Mouse (Mus musculus) CD8-positive naive resting alpha-beta T cell, adult 57 days (primary cell): ENCODE data around the gene Kcnj13. TPM values are rescaled to one million over a fixed set of nuclear protein-coding genes. Genes with fewer than 3 reads are reported as not detected.

Source experiments
- total RNA-seq: library from RNA; stranded (reverse); gene quantifications from one replicate; pipeline ENCODE4 v1.2.4, GENCODE M21; 2023

Kcnj13 gene
- not detected for total RNA-seq

GRCm38 (mm10) chr1:87394594-87394993 is at the start of gene Kcnj13:
Gene Kcnj13, minus strand, starts transcription at chr1:87394729.

Other genes with a start within 250 kb of the Kcnj13 start
- gene Ecel1, start 238.2 kb downstream of the Kcnj13 start, total RNA-seq, result not detected
- not detected for gene Prss56, start 211.4 kb downstream of the Kcnj13 start, total RNA-seq
- gene Chrnd, start 204.1 kb downstream of the Kcnj13 start, total RNA-seq, result not detected
- gene Chrng, start 190.1 kb downstream of the Kcnj13 start, total RNA-seq, result not detected
- 134 TPM for gene Eif4e2, start 180.8 kb downstream of the Kcnj13 start, total RNA-seq
- gene Efhd1, start 130.4 kb downstream of the Kcnj13 start, total RNA-seq, result 0.31 TPM
- gene Gigyf2, start 67.7 kb downstream of the Kcnj13 start, total RNA-seq, result 120 TPM
- gene Snorc, start 75.5 kb upstream of the Kcnj13 start, total RNA-seq, result not detected
- gene Neu2, start 115.2 kb upstream of the Kcnj13 start, total RNA-seq, result not detected
- gene Ngef, start 179.1 kb upstream of the Kcnj13 start, total RNA-seq, result not detected
- 223 TPM for gene Inpp5d, start 225.6 kb upstream of the Kcnj13 start, total RNA-seq